Mouse (Mus musculus) limb, embryonic 14.5 days (tissue): ENCODE results near the gene Gp5. TPM values are rescaled to one million over a fixed set of nuclear protein-coding genes. Genes with fewer than 3 reads are reported as not detected.

ENCODE experiments used
- ATAC-seq: fragments of 200-750 bp; cut with Nextera tagmentation; 2 replicates; pipeline ENCODE4 v1.8.0; 2017; ENCODE audit warnings: low read depth, moderate number of reproducible peaks, moderate TSS enrichment; ENCODE audit not compliant: low FRiP score
- DNase-seq: peaks from one replicate; pipeline ENCODE4 v3.0.0-alpha.2; 2015; ENCODE audit warnings: low spot score
- H3K27ac ChIP-seq: fragments of 300-500 bp; sonication (generic); replicated peaks from 2 replicates; pipeline ENCODE4 v1.5.1; 2014; ENCODE audit warnings: low read depth, mild to moderate bottlenecking, low read length, moderate library complexity, mixed read lengths
- H3K27me3 ChIP-seq: fragments of 300-500 bp; sonication (generic); 2 replicates; pipeline ENCODE4 v1.6.1; 2014; ENCODE audit warnings: low read length, mixed read lengths; ENCODE audit not compliant: control insufficient read depth, insufficient read depth
- H3K36me3 ChIP-seq: fragments of 300-500 bp; sonication (generic); 2 replicates; pipeline ENCODE4 v1.6.1; 2014; ENCODE audit warnings: mild to moderate bottlenecking, low read length, moderate library complexity, mixed read lengths; ENCODE audit not compliant: control insufficient read depth, insufficient read depth
- H3K4me1 ChIP-seq: fragments of 300-500 bp; sonication (generic); 2 replicates; pipeline ENCODE4 v1.6.1; 2014; ENCODE audit warnings: antibody characterized with exemption, low read length, mixed read lengths; ENCODE audit not compliant: control insufficient read depth, insufficient read depth
- H3K4me2 ChIP-seq: fragments of 300-500 bp; sonication (generic); replicated peaks from 2 replicates; pipeline ENCODE4 v1.6.1; 2014; ENCODE audit warnings: low read depth, mild to moderate bottlenecking, low read length, moderate library complexity; ENCODE audit not compliant: severe bottlenecking
- H3K4me3 ChIP-seq: fragments of 300-500 bp; sonication (generic); replicated peaks from 2 replicates; pipeline ENCODE4 v1.5.1; 2014; ENCODE audit warnings: low read length
- H3K9ac ChIP-seq: fragments of 300-500 bp; sonication (generic); 2 replicates; pipeline ENCODE4 v1.6.1; 2014; ENCODE audit warnings: mild to moderate bottlenecking, low read depth, low read length, moderate library complexity; ENCODE audit not compliant: severe bottlenecking
- H3K9me3 ChIP-seq: fragments of 300-500 bp; sonication (generic); 2 replicates; pipeline ENCODE4 v1.6.1; 2016; ENCODE audit warnings: low read length; ENCODE audit not compliant: control insufficient read depth
- POLR2A ChIP-seq: fragments of 200-500 bp; IDR thresholded peaks from 2 replicates; pipeline ENCODE4 v1.8.0; 2012; ENCODE audit warnings: inconsistent platforms, mild to moderate bottlenecking, moderate library complexity, borderline replicate concordance; ENCODE audit not compliant: insufficient read depth, insufficient read length; ENCODE audit errors: extremely low read depth
- WGBS: fragments of 180-500 bp; shearing (Covaris S2); extraction: QIAGEN DNeasy Blood & Tissue Kit; methylation state at CpG from one replicate; pipeline ENCODE4 v1.1.7; 2014; 5-methylcytosine and 5-hydroxymethylcytosine counted together
- polyA plus RNA-seq, 2 experiments: library from polyadenylated mRNA; depleted of rRNA in 1 of 2; stranded (reverse) in 1 of 2; unstranded in 1 of 2; fragments of >200 nt; fragmentation: Nextera tagmentation in 1 of 2; extraction: Ambion mirVana in 1 of 2; gene quantifications; 2 replicates each; pipeline versions ENCODE4 v1.2.1 to v1.2.3; 2012 to 2014

The Gp5 gene
- polyA plus RNA-seq, 2 experiments = 0.67 to 0.72 TPM

DNA sequence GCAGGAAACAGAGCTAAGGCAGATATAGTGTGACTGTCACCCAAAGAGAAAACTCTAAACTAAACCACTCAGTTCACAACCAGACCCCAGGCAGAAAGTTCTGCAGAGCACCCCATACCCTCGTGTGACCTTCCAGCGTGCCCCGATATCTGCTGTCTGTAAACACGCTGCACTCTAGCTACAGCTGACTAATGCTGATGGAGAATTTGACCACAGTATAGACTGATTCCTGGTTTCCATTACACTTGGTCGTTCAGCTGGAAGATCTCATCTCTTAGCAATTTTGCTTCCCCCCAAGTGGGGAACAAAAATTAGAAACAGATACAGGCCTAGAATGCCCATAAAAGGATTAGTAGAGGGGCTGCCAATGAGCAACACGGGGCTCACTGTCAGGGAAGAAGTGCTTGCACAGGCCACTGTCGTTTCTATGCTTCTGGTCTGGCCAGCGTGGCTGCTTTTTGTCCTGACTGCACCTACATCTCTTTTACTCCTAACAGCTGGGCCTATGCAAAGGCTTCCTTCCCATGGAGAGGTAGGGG is 39.3 kb downstream of the Gp5 start:
- H3K4me2 ChIP-seq = no peak overlapping the region
- no peak overlapping the region for H3K4me3 ChIP-seq
- DNase-seq (peak; percentile 72), ATAC-seq (peak; percentile 69)
- 26% methylated on average over 8 of the region's 8 CpGs for WGBS
- H3K27me3 ChIP-seq = no peaks in the 10 kb centered on the region
- no peak overlapping the region for H3K9ac ChIP-seq
- H3K27ac ChIP-seq = peak overlapping the region; percentile 80
- no peaks in the 10 kb centered on the region for H3K9me3 ChIP-seq
- H3K36me3 ChIP-seq = no peaks in the 10 kb centered on the region
- no peak for TF ChIP-seq POLR2A
- H3K4me1 ChIP-seq = peaks cover 24% of the 10 kb centered on the region; the same call in 1 of the 2 replicates

DNA sequence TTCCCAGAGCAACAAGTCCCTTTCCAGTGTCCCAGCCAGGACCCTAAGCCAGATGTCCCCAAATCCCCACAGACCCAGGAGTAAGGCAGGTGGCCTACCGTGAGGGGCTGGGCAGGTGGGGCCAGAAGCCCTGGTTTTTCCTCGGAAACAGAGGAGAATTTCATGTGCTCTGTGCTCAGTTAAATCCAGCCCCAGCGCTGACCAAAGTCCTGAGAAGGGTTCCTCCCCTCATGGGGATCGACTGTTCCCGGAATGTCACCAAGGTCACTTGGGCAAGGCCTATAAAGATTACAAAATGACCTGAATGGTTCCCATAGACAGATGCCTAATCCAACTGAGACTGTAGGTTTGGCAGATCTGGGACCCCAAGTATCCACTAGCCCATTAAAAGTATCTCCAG is 43.2 kb downstream of the Gp5 start, which contains the start of gene Cpn2:
TSS of gene Cpn2 (minus strand) at position 141 of the 400 bp plus-strand sequence.
- ATAC-seq (no peak), DNase-seq (no peak)
- Histone ChIP-seq H3K4me3 (no peak within 1 kb of the TSS), H3K27ac (no peak within 1 kb of the TSS), H3K27me3 (no peaks in the 10 kb centered on the region), H3K4me2 (no peak within 1 kb of the TSS), H3K9me3 (no peaks in the 10 kb centered on the region), H3K4me1 (peaks cover 17% of the 10 kb centered on the region; the same call in 1 of the 2 replicates), H3K36me3 (no peaks in the 10 kb centered on the region), H3K9ac (no peak within 1 kb of the TSS)
- 63% methylated on average over 5 of the region's 5 CpGs for WGBS
- TF ChIP-seq POLR2A = no peak

DNA sequence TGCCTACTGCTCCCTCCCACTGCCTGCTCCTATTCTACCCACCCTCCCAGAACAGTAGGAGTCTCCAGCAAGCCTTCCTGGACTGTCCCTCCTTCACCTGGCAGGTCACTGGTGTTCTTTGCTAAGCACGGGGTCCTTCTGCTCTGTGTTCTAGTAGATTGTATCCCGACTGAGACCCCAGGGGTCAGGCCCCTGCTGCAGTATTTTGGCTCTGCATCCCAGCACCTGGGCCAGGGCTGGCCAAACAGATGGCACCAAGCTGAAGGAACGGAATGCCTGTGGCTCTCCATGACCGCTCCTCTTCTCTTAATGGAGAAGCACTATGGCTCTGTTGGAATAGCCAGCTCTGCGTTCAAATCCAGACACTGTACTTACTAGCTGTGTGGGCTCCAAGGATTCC is 44.0 kb downstream of the Gp5 start:
- Histone ChIP-seq H3K9ac (no peak overlapping the region), H3K9me3 (no peaks in the 10 kb centered on the region), H3K36me3 (no peaks in the 10 kb centered on the region), H3K4me1 (peaks cover 9% of the 10 kb centered on the region; the same call in 1 of the 2 replicates), H3K4me2 (no peak overlapping the region), H3K4me3 (no peak overlapping the region), H3K27me3 (no peaks in the 10 kb centered on the region), H3K27ac (no peak overlapping the region)
- TF ChIP-seq POLR2A = no peak
- DNase-seq = no peak
- ATAC-seq = no peak
- 82% methylated on average over 5 of the region's 5 CpGs for WGBS

DNA sequence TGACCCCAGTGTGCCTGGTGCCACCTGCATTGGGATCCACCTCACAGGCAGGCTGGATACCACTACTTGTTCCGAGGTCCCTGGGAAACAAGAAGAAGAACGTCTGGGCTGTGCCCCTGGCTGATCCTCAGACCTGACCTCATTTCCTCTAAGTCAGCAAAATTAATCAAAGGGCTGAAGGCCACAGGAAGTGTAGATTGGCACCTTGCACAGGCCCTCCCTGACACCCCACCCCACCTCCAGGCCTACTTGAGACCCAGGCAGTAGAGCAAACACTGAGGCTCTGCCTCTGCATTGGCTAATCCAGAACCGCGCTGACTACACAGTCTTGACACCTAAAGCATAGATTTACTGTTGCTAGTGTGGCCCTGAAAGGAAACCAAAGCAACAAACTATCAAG is 45.0 kb downstream of the Gp5 start:
- Histone ChIP-seq H3K4me3 (no peak overlapping the region), H3K9ac (no peak overlapping the region), H3K27ac (no peak overlapping the region), H3K27me3 (no peaks in the 10 kb centered on the region), H3K9me3 (no peaks in the 10 kb centered on the region), H3K4me1 (peaks cover 3% of the 10 kb centered on the region; the same call in 1 of the 2 replicates), H3K4me2 (no peak overlapping the region), H3K36me3 (no peaks in the 10 kb centered on the region)
- DNase-seq (no peak), ATAC-seq (no peak)
- WGBS = 52% methylated on average over 4 of the region's 4 CpGs
- no peak for TF ChIP-seq POLR2A

DNA sequence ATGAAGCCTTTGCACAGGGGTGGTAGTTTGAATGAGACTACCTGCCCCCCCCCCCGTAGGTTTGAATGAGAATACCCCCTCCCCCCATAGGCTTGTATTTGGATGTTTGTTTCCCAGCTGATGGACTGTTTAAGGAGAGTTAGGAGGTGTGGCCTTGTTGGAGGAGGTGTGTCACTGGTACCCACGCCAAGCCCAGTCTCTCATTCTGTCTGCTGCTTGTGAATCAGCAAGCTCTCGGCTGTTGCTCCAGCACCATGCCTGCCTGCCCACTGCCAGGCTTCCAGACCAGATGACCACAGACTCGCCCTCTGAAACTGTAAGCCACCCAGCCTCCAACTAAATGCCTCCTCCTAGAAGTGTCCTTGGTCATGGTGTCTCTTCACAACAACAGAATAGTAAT is 47.4 kb downstream of the Gp5 start:
- H3K36me3 ChIP-seq = no peaks in the 10 kb centered on the region
- WGBS = 53% methylated on average over 4 of the region's 4 CpGs
- H3K9me3 ChIP-seq = no peaks in the 10 kb centered on the region
- H3K27ac ChIP-seq = no peak overlapping the region
- no peak for ATAC-seq
- no peak overlapping the region for H3K4me3 ChIP-seq
- no peaks in the 10 kb centered on the region for H3K27me3 ChIP-seq
- no peak for DNase-seq
- H3K4me2 ChIP-seq = no peak overlapping the region
- no peaks in the 10 kb centered on the region for H3K4me1 ChIP-seq
- no peak for TF ChIP-seq POLR2A
- no peak overlapping the region for H3K9ac ChIP-seq
